Mouse (Mus musculus) lung, postnatal 0 days (tissue): ENCODE results near the gene Tango6.
A peak's percentile ranks its signal among the peaks of the same experiment; 100 is the strongest.

Experiments
- CTCF ChIP-seq: IDR thresholded peaks from 2 replicates; pipeline ENCODE4 v1.5.1; 2016; ENCODE audit warnings: antibody characterized with exemption, mild to moderate bottlenecking
- EP300 ChIP-seq: IDR thresholded peaks from 2 replicates; pipeline ENCODE4 v1.6.1; 2016; ENCODE audit warnings: antibody characterized with exemption, mild to moderate bottlenecking, control low read depth

GRCm38 (mm10) chr8:106687479-106687878, 4.6 kb downstream of the Tango6 start:
- peak; percentile 79 for TF ChIP-seq CTCF
- TF ChIP-seq EP300, result no peak
